Mouse (Mus musculus): Measurements from ENCODE around the gene Rnf6. TPM values are rescaled to one million over a fixed set of nuclear protein-coding genes. Genes with fewer than 3 reads are reported as not detected.

The Rnf6 gene
- 10 to 100 TPM; 83.6 to 88.9 (median 84.8) TPM for polyA plus RNA-seq (2017; shearing (Covaris generic))

DNA sequence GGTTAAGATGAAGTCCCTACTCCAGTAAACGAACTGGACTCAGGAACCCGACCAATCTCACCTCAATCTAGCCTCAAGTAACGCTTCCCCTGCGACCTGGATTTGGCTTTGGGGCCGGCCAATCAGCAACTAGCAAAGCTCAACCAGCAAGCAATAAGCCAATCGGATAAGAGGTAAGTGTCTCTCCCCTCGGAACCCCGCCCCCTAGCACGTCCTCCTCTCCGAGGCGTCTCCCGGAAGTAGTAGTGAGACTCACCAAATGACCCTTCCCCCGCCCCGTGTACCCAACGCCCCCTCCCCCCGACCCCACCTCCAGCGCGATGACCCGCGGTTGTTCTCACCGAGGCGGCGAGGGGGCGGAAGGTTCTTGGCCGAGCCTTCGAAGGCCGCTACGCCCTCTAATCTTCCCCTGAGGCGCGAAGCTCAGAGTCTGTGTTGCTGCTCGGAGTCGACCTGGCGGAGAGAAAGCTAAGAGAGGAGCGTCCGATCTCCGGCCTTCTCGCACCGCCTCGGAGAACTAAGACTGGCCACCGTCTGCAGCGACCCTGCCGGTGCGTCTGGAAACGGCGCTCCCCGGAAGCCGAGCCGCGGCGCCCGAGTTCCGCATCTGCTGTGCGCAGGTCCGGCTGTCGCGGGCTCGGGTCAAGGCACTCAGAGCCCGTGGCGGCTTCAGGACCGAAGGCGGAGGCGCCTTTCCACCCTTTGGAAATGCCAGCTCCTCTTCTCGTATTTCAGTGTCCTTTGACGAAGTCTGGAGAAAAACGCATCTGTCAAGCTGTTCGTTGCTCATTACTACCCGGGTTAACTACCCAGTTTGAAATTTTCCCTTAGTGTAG is at the start of gene Rnf6:
TSS of gene Rnf6 (minus strand) at position 677 of the 836 bp plus-strand sequence.
- ATAC-seq, result peak; percentile 99

DNA sequence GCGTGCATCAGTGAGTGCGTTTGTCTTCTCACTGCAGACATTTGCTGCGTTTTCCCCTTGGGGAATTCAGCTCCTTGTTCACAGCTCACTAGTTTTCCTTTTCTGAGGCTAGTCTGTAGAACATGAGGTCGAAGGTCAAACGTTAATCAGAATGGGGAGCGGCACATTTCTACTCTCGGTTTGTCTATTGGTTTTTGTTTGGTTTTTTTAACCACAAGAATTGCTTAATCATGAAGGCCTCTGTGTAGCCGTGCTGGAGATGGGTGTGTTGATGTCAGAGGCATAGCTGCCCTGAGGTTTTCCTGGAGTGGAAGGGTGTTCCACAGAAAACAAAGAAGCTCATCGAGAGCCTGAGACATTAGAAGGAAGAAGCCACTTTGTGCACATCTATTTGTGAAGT is 49.2 kb upstream of the Rnf6 start:
- no peak for ATAC-seq

DNA sequence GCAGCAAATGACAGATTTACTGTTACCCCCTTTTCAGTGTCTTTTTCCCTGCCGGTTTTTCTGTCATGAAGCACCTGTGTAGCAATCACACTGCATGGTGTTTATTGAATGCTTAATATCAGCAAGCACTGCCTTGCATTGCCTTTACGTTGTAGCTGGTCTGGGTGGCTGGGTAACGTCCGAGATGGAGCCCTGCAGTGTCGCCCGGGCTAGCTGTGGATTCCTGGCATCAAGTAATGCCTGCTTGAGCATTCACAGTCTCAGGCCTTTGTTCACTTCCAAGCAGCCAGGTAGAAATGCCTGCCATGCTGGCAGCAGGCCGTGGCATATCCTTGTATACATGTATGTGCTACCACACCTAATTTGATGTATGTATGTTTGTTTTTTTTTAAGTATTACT is 46.4 kb upstream of the Rnf6 start:
- ATAC-seq, result no peak

DNA sequence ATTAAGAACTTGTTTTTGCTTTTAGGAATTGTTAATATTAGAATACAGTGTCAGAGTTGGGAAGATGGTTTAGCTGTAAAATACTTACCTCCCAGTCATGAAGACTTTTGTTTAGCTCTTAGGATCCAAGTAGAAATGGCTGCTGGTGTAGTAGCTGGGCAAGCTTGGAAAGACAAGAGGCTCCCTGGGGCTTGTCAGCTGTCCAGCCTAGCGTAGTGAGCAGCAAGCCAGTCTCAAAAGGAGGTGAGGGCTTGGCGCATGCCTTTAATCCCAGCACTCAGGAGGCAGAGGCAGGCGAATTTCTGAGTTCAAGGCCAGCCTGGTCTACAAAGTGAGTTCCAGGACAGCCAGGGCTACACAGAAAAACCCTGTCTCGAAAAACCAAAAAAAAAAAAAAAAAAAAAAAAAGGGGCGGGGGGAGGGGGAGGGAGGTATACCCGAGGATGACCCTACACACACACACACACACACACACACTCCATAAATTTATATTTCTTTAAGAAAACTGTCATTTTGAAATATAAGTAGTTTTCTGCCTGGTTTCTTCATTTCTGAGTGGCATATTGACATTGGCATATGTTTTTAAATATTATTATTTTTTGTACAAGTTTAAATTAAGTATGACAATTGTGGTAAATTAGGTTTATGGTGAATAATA is 44.7 kb upstream of the Rnf6 start:
- ATAC-seq, result no peak

DNA sequence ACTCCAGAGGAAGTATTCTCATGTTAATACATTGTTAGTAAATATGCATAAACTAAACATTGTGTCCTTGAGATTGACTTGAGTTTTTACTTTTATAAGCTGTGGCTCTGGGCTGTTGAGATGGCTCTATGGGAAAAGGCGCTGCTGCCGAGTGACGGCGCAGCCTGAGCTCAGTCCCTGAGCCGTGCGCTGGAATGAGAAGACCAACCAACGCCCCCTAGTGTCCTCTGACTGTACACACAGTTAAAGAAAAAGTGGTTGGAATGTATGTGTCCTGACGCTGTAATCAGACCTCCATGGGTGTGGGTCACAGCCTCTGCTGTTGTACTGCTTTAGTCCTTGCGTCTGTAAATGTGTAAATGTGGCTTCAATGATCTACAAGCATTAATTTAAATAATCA is 38.6 kb upstream of the Rnf6 start:
- no peak for ATAC-seq

DNA sequence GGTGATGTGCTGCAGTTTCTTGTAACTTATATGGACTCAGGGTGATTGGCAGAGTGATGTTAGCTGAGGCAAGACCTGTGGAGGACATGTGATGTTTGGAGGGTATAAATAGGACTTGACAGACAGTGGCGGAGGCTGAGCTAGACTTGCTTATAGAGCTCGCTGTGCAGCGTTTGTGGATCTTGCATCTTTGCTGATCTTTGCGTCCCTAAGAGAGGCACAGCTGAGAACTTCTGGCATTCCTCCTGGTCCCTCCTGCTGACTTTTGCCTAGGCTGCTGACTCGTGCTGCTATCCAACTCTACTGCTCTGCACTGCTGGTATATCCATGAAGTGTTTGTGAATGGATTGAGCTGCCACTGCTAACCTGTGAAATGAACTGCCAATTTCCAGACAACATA is 32.3 kb upstream of the Rnf6 start:
- no peak for ATAC-seq

DNA sequence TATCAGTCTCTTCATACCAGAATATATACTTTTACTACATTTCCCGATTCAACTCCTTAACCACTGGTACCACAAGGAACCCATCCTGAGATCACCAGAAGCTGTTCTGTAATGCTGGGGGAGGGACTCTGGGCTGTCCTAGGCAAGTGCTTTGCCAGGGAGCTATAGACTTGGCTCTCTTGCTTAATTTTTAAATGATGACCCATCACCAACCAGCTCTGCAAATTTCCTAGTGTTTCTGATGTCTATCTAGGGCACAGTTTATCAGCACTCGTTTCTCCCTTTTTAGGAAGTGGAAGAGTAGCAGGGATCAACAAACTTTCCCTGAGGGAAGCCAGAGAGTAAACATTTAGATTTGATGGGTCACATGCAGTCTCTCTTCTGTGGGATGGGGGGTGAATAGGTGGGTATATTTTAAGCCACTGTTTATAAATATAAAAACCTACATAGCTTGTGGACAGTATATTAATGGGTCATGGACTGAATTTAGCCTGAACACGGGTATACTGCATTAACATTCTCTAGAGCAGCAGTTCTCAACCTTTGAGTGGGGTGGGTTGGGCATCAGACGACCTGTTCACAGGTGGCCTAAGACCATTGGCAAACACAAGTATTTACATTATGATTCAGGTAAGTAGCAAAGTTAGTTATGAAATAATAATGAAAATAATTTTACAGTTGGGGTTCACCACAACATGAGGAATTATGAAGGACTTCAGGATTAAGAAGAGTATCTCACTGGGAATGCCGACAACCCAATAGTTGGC is 30.5 kb upstream of the Rnf6 start:
- ATAC-seq, result no peak

DNA sequence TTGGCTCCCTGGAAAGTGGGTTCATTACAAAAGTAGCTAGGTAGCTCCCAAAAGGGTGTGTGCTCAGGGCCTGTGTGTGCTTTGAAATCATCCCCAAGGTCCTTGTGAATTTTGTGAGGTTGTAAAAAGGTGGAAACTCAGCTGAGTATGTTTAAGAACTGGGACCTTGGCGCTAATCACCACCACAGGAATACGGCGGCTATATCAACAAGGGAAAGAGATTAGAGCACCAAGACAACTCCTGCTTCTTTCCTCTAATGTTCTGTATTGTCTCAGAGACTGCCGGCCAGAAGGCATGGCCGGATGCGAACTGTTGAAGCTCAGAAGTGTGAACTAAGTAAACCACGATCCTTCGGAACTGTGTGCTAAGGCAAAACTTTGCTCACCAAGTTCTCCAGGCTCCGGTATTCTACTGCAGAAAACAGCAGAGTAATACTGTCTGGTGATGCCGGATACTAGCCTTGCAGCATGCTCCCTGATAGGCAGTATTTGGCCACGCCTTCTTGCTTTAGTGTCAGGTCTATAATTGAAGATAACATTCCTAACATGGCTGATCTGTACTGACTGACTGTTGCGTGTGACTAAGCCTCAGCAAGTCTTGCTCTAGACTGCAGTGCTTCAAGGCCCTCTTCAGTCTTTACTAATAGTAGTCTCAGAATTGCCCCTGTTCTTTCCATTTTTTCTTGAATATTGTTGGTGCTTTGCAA is 29.2 kb upstream of the Rnf6 start:
- no peak for ATAC-seq

DNA sequence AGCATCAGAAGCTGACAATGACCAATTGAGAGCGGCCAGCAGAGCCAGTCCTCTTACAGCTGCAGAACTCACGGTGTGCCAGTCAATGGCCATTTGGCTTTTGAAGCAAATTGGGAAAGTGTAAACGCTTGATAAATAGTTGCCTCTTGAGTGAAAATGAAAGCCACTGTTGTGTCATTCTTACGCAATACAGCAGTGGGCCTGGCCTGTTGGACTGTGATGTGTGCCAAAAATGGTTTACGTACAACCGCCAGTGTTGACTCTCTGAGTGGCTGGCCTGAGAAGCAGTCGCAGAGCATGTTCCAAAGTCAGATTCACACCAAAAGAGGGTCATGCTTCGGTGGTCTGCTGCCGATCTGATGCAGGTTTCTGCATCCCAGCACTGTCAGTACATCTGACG is 27.4 kb upstream of the Rnf6 start:
- ATAC-seq, result no peak

DNA sequence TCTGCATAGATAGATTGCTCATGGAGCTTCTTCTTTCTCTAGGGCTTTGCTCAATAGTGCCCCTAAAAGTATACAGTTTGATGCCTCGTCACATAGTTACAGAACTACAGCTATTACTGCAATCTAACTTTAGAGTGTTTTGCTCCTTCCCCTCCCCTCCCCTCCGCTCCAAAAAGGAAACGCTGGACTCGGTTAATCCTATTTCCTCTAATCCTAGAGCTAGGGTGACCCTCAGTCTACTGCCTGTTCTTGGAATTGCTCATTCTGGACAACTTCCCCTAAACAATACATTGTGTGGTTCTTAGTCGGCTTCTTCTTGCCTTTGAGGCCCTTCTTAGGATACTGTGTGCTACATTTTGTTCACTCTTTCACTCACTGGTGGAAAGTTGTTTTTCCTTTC is 26.4 kb upstream of the Rnf6 start:
- ATAC-seq, result no peak

DNA sequence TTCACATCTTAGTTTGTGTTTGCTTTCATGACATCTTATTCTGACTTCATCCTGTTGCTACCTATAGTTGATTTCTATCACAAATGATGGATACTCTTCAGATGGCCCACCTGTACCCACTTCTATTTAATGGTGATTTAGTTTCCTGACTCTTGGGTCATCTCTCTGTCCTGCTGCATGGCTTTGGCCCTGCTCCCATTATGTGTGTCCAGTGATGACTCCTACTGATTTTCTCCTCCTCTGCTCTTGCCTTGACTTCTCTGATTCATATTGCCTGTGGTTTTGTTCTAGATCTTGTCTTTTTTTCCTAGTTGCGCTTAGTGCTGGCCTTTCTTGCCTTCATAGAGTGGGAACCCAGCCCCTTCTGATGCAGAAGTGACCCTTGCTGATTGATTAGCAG is 25.0 kb upstream of the Rnf6 start:
- no peak for ATAC-seq

DNA sequence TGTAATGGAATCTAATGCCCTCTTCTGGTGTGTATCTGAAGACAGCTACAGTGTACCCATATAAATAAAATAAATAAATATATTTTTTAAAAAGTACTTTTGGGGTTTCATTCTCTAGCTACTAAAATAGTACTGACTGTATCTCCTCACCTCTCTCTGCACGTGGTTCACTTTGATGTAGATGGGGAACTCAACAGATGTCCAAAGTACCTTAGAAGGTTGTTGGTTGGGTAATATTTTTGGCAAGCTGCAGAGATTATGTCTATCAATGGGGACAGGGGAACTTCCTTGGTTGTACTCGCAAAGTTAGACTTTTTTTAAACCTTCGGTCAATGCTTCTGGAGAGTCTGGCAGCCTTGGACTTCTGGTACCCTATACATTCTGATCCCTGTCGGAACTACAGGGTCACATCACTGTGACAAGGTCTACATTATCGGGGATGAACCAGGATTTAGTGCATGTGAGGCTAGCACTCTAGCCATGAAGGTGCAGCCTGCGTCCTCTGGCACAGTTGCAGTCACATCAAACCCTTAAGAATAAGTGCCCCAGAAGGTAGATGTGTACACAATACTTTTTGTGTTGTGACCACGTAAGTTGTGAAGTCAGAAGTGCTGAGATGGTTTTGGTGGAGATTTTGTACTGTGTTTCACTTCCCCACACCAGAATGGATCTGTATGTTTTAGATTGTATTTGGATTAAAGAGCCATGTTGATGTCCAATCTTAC is 24.5 kb upstream of the Rnf6 start:
- no peak for ATAC-seq

DNA sequence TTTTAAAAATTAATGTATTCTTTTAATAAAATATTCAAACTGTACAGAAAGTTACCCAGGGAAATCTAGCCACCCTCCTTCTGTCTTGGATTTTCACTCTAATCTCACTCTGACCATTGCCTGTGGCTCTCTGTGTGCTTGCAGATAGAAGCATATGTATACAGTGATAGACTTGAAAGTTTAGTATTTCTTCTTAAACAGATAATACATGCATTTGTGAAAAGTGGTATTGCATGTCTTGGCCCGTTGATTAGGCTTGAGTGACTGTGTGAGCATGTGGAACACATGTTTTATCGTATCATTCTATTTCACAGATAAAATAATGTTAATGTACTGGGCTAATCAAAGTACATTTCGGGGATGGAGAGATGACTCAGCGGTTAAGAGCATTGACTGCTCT is 23.8 kb upstream of the Rnf6 start:
- no peak for ATAC-seq

DNA sequence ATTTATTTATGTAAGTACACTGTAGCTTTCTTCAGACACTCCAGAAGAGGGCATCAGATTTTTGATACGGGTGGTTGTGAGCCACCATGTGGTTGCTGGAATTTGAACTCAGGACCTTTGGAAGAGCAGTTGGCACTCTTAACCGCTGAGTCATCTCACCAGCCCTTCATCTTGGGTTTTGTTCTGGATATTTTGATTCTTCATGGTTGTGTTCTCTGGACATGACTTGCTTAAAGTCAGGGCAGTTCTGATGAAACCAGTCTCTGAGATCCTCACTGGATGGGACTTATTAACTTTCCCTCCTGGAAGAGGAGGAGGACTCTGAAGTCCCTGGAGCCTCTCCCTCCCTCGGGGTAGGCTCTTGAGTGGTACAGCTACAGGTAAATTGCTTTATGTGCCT is 19.8 kb upstream of the Rnf6 start:
- ATAC-seq, result no peak

DNA sequence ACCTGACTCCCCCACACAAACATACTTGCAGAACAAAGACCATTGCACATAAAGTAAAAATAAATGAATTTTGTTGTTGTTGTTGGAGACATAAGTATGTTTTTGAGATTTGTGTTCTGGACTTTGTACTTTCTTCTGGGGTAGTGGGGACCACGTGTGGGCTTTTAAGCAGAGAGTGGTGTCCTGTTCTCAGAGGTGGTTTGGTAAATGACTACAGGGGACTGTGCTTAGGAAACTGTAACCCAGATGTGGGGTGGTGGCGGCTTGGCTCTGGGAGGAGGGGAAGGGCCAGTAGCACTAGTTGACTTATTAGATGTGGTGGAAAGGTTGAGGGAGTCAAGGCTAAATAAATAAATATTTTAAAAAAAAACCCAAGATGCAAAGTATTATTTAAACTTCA is 19.4 kb upstream of the Rnf6 start:
- ATAC-seq, result no peak

DNA sequence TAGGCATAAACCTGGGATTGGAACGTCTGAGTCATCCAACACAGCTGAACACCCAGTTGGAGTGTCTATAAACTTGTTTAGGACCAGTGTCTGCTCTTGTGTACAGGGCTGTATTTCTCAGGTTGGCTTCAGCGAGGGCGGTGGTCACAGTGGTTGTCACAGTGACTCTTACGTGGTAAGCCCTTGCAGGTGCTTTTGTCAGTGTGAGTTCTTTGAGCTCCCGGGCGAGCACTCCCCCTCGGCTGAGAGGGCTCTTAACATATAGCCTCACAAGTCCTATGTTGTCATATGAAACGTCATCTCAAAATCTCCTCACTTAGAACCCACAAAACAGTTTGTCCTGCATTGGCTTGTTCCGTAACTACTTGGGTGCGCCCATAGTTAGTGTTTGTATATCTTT is 16.9 kb upstream of the Rnf6 start:
- ATAC-seq, result no peak

DNA sequence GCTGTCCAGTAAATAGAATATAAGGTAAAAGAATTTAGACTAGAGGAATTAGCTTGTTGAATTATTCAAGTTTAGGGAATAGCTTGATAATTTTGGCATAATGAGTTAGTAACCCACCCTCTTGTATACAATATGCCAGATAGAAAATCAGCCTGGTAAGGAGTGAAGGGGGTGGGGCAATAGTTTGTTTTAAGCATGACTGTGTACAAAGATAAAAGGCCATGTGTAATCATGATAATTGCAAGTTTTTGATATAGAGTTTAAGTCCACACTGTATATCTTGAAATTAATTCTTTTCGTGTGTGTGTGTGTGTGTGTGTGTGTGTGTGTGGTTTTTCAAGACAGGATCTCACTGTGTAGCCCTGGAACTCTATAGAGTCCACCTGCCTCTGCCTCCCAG is 13.0 kb upstream of the Rnf6 start:
- ATAC-seq, result no peak

DNA sequence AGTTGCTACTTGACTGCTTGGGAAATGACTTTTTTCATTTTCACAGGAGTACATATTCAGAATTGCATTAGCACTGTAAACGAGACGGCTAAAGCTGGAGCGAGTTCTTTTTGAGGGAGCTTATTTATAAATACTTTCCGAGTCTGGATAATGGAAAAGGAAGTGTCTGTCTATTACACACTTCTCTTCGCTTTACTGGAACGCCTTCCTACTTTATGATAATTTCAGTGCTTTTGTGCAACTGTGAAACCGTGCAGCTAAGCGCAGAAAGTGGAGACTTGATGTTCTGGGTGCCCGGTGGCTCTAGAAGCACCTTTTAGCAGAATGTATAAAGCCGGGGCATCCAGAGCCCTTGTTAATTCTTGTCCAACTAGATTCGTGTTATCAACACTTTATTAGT is 11.5 kb upstream of the Rnf6 start:
- ATAC-seq, result no peak

DNA sequence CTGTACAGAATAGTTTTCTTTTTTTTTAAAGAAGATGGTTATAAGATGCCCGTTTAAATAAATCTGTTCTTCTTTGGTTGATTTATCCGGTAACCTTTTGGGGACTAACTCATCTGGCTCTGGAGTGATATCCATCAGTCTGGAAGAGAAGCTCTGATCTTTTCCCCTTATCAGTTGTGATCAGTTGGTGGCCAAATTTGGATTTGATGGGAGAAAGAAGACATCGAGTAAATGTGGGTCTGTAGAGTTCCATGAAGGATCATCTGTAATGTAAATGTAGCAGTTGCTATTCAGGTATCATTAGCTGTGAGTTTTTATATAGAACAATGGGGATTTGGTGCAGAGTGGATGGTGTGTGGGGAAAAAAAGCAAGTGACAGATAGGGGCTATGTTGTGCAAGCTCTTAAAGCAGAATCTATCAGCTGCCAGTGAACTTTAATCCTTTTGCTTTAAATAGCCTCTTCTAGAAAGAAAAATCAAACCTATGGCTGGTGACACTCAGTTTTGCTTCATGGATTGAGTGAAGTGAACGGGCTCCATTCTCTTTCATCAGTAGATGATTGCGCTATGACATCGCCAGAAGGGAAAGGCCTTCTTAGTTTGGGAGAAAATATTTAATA is 10.8 kb upstream of the Rnf6 start:
- no peak for ATAC-seq

DNA sequence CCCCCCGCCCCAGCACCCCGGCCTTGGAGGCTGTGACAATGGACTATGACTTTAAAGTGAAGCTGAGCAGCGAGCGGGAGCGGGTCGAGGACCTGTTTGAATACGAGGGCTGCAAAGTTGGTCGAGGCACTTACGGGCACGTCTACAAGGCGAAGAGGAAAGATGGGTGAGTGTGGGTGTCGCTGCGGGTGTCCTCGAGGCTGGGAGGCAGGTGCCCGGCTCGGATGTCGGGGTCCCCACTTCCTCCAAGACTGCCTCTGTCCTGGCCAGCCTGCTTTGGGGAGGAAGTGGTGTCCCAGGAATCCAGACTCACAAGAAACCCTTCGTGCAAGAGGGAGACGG is 10.3 kb upstream of the Rnf6 start:
- peak; percentile 19 for ATAC-seq

DNA sequence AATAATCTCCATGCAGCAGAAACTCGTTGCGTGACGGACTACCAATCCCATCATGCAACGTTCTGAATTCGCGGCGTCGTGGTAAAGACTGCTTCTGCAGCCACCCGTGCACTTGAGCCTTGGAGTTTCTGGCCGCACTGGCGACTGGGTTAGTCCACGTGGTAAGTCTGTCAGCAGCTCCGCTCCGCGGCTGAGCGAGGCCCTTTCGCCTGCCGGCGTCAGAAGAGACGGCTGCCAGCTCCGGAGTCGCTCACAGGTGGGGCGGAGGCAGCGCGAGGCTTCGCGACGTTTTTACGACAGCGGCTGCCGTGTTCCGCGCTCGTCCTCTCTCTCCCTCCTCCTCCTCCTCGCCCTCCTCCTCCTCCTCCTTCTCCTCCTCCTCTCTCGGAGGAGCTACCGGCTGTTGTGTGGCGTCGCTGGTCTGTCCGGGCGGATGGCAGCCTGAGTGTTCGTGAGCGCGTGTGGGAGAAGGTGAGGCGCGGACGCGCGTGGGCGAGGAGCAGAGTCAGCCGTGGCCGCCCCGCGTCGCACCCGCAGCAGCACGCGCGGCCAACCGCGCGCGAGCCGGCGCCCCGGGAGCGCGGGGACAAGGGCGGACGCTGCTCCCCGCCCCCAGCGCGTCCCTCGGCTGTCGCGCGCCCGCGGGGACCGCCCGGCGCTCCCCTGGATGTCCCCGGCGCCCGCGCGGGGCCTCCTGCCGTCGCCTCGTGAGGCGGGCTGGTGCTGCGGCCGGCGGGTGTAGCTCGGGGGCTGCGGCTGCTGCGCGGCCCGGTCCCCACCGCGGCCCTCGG is 9.7 kb upstream of the Rnf6 start, which contains the start of gene Cdk8:
TSS of gene Cdk8 (plus strand) at position 367 of the 791 bp plus-strand sequence.
- ATAC-seq, result peak; percentile 87

Data from inflammation-experienced regulatory T-cells, adult 6 months (primary cell).